Mouse (Mus musculus) neutrophil, adult 59 days (primary cell): ENCODE measurements around the gene 5730409E04Rik. TPM values are rescaled to one million over a fixed set of nuclear protein-coding genes. Genes with fewer than 3 reads are reported as not detected.

Experiments
- total RNA-seq, 2 experiments: library from RNA; stranded (reverse); gene quantifications; 1 replicate in 1 of 2; 2 replicates in 1 of 2; pipeline ENCODE4 v1.2.4; 2023

Gene 5730409E04Rik
- 1 to 10 TPM in 1 of 2 experiments, under 1 TPM in 1; 0.97 to 1.1 TPM for total RNA-seq

DNA sequence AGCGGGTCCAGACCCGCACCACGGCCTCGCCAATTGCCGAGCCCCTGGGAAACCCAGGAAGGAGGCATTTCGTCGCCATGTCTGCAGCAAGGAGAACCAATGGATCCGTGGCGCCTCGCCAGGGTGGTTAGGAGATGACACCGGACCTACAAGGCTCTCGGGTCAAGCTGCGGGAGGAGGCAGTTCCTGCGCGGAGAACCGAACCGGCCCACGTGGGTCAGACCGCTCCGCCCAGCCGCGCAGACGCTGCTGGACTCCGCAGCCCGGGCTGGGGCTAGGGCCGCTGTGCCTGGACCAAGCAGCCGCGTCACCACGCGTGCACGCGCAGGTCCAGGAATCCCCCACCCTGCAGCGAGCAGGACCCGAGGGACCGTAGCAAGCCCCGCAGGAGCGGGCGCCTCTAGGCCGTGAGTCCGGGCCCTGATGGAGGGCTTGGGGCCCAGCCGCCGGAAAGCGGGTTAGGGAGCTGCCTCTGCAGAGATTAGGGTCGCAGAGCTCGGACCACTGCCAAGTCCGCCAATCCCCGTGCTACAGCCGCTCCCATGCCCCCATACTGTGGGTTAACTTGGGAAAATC is at the start of gene 5730409E04Rik:
5730409E04Rik (plus strand) TSS at position 213 of the 576 bp plus-strand sequence.

Other genes starting within 250 kb of the 5730409E04Rik start
- 10 to 100 TPM in 1 of 2 experiments, 1 to 10 TPM in 1; 9.0 to 11.7 TPM for gene Ago3, start 180.3 kb upstream of the 5730409E04Rik start, total RNA-seq
- 10 to 100 TPM; 11.7 to 13.9 TPM for gene Ago1, start 141.2 kb upstream of the 5730409E04Rik start, total RNA-seq
- 10 to 100 TPM in 1 of 2 experiments, 1 to 10 TPM in 1; 9.2 to 10.8 TPM for gene Ago4, start 76.3 kb upstream of the 5730409E04Rik start, total RNA-seq
- 10 to 100 TPM; 30.7 to 32.7 TPM for gene Clspn, start 52.9 kb upstream of the 5730409E04Rik start, total RNA-seq
- 10 to 100 TPM; 80.6 to 94.2 TPM for gene Psmb2, start 67.8 kb downstream of the 5730409E04Rik start, total RNA-seq
- gene Tfap2e, start 126.4 kb downstream of the 5730409E04Rik start, total RNA-seq: not detected
- 10 to 100 TPM; 14.2 to 15.0 TPM for gene Ncdn, start 143.6 kb downstream of the 5730409E04Rik start, total RNA-seq
- 10 to 100 TPM; 48.6 to 58.5 TPM for gene AU040320, start 143.7 kb downstream of the 5730409E04Rik start, total RNA-seq